Mouse (Mus musculus) spleen, postnatal 4 days (tissue): ENCODE data around the gene Jarid2.

Source experiments
- DNase-seq, 2 experiments: peaks; one replicate each; pipeline ENCODE4 v3.0.0; 2022; ENCODE audit warnings: low spot score in 2 of 2

Jarid2 gene

DNA sequence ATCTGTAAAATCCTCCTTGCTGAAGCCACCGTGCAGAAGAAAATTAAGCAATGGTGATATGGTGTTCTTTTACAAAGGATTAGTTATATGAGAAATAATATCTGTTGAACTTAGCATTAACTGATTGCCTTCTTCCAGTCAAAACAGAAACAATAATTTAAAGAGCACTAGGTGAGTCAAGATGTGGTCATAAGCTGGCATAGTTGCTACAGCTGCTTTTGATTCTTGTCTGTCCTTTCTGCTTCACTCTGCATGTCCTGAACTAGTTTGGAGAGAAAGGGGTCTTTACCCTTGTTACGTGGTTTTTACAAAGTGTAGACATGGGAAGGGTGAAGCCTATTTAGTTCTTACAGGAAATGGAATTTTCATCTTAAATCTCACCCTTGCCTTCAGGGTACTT is 51.9 kb downstream of the Jarid2 start:
- no peak for DNase-seq

DNA sequence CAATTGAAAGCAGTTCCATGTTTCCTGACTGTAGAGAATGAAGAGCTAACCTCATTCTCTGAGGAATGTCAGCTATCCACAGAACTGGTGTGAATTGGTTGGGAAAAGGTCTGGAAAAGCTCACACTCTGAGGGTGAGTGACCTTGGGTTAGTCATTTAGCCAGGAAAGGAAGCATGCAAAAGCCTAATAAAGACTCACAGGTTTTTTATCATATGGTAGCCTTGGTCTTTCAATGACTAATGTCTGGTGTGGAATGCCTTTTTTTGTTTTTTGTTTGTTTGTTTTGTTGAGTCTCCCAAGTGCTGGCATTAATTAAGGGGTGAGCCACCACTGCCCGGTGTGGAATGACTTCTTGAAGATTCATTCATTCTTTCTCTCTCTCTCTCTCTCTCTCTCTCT is 55.3 kb downstream of the Jarid2 start:
- DNase-seq, result no peak

DNA sequence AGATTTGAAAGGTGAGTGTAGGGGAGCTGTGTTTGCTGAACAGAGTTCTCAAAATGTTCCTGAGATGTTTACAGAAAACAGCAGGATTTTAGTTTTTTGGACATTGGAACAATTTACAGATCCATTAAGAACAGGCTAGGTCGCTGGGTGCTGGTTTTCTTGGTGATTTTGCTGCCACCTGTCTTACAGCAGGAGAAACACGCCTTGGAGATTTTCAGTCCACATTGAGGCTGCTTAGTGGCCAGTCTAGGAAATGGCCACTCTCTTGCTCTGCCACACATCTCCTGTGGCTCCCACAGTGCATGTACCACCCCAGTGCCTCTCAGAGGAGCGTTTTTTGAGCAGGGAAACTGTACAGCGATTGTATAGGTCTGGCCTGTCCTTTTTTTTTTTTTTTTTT is 57.0 kb downstream of the Jarid2 start:
- DNase-seq, result peak; percentile 14 to 58

DNA sequence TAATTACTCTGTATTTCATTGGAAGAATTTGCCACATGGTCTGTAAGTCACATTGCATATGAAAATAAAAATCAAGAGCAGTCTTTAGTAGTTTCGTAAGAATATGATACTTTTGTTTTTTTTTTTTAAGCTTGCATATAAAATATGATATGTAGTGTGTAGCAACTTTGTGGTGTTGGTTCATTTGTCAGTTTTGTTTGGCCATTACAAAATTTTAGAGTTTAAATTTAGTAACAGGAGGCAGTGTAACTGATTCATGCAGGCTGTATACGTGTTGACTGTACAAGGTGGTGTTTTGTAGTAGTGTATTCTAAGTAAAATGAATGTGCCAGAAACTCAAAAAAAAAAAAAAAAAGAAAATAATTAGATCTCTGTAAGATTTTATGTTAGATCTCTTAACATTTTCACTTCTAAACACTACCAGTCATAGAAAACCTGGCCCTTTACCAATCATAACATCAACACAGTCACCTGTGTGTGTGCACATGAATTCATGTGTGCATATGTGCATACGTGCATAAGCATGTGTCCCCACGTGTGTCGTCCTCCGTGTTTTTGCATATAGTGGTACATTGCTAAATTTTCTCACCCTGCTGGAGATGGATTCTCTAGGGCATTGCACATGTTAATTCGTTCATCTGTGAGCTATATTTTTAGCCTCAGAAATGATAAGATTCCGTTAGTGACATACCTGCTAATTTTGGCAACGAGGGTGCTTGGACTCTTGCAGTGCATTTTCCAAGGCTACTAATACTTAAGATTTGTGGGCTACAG is 59.3 kb downstream of the Jarid2 start:
- no peak for DNase-seq

DNA sequence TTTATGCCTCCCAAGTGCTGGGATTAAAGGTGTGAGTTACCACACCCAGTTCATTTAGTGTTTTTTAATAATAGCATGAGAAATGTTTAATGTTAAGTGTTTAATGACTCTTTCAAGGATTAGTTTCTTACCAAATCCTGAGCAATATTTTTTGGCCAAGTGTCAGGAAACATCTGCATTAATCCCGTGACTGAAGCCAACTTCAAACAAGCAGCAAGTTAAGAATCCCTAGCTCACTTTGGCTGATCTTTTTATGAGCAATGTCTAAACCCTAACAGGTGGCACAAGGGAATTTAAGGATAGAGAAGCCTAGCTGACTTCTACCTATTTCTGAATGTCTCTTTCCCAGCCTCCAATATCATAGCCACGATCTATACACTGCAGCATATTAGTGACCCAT is 60.7 kb downstream of the Jarid2 start:
- no peak for DNase-seq

DNA sequence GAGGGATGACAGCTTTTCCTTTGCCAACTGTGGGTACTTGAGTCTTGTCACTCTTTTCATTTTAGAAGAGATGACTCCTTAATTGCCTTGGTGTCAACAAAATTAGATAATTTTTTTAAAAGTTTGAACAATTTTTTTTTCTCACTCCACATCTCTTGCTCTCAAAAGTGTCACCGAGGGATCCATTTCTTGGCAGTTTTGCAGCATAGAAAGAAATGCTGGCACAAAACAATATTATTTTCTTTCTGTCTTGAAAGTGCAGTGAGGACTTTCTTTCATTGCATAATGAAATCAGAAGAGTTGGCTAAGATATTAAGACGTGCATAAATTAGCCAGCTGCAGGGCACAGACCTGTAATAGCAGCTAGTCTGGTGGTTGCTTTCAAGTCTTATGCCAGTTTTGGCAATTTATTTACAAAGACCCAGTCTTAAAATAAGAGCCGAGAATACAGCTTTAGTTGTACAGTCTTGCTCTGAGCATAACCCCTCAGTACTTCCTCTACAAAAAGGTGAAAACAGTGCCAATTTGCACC is 63.2 kb downstream of the Jarid2 start:
- no peak for DNase-seq

DNA sequence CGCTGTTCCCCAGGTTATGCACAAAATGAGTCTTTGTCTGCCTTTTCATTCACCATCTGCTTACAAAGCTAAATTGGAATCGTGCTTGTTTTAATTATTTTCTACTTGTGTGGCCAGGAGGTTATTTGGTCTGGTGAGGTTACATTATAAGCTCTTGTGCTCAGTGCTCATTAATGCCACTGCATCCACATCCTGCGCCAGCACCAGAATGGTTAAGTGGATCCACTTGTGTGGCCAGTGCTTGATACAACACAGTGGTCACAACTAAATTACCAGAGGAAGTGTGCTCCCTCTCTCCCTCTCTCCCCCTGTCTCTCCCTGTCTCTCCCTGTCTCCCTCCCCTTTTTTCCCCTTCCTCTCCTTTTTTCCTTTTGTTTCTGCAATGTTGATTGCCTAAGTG is 66.6 kb downstream of the Jarid2 start:
- no peak for DNase-seq

DNA sequence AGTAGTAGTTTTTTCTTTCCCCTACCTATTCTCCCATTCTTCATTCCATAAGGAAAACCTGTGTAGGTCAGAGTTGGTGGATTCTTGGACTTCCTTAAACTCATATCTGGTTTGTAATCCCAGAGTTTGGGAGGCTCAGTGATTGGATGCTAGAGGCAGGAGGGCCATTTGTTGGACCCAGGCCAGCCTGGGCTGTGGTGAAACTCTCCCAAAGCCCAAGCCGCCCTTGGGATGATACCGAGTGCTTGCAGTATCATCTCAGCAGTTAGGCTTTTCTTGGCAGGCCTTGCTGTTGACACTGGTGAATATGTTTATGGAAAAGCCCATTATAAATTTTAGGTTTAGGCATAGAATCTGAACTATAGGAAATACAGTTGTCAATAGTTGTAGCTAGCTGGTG is 67.5 kb downstream of the Jarid2 start:
- DNase-seq, result no peak

DNA sequence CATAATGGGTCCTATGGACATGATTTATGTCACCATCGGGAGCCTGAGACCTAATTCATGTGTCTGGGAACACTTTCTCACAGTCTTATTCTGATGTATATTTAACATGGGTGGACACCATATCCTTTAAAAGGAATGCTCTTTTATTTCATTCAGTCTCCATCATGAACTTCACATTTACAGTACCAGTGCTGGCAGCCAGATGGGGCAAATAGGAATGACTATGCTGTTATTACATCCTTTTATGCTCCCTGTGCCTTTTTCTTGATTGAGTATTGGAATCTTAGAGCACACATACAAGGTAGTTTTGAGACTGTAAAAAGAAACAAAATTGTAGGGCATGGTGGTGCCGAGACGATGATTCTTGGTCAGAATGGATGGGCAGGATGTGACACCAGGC is 69.0 kb downstream of the Jarid2 start:
- no peak for DNase-seq

DNA sequence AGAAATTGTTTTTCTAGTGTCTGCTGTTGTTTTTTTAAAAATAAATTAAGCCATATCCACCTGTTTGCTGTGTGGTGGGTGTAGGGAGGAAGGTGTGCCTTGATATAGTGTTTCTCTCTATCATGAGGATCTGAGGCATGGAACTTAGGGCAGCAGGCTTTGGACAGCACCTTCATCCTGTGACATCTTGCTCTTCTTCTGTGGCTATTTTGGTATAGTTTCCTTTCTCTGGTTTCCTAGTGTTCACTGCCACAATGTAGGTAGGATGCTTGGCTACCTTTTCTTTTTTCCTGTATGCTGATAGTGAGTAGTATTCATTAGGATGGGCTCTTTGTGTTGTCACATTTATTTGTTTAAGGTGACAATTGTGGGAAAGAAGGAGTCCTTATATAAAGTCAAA is 69.9 kb downstream of the Jarid2 start:
- DNase-seq, result no peak

DNA sequence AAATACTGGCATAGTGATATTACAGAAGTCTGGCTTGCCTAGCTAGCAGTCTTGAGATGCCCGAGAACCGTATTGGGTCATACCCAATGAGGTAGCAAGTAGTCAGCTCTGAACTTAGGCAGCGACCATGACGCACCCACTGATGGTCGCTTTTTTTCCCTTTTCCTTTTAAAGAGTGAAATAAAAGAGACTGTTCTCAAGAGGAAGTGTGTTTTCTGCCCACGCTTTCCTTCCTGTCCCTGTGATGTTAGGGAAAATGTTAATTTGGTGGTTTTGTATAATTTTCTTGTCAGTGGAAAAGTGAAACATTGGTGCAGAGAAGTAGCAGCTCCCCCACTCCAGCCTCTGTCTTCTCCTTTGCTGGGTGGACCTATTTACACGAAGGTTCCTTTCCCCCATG is 70.8 kb downstream of the Jarid2 start:
- no peak for DNase-seq

DNA sequence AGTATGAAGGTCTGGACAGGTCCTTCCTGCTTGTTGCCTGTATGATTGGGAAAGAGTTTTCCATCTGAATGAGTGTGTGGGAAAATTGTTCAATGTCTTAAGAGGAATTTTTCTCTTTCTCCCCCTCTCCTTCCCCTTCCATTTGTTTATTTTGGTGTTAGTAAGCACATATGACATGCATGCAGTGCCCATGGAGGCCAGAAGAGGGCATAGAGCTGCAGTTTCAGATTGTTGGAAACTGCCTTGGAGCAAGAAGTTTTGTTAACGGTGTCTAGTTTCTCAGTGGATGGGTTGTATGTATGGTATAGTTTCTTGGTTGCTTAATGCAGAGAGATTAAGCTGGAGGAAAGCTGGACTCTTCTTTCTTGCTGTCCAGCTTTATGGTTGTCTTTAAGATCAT is 75.6 kb downstream of the Jarid2 start:
- peak; percentile 28 to 64 for DNase-seq

DNA sequence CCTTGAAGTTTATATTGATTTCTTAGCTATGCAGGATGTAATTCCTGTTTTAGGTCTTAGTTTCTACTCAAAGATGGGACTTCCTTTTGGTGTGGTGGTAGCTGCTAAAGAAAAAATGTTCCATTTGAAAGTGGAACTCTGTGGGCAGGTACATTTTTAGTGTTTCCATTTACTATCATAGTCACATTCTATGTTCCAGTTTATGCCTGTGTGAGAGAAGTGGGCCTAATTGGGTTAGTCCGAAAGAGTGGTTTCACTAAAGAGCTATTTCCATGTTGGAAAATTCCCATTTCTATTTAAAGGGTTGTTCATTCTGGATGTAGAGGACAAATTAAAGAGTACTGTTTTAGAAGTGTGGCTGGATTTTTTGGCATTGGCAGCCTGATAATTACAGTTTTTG is 79.0 kb downstream of the Jarid2 start:
- DNase-seq, result no peak

DNA sequence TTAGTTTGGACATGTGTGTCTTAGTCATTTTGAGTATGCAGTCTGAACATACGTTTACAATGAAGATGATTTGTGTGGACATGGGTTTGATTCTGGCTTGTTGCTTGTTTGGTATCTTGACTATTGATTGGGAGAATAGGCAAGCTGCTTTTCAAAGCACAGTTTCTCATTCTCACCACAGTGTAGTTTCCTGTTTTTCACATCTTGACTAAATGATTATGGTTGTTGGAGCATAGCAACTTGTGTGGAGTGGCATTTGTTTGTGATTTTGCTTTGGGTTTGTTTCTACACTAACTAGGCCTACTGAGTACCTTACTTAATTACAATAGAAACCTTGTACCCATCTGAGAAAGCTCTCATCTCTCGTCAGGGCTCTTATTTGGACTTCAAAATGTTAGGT is 81.7 kb downstream of the Jarid2 start:
- no peak for DNase-seq

DNA sequence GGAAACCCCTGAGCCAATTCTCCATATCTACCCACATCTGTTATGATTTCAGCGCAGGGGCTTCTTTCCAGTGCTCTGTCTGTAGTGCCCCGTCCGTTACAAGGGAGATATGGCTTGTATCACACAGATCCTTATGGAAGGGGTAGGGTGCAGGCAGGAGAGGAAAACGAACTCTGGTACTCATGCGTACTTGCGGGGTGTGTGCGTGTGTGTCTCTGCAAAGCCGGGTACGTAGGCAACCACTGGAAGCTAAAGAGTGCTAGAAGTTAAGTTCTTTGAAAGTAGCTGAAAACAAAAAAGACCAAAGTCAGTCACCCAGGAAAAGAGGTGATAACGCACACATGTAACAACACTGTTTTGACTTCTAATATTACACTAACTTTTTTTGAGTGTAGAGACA is 82.3 kb downstream of the Jarid2 start:
- no peak for DNase-seq

DNA sequence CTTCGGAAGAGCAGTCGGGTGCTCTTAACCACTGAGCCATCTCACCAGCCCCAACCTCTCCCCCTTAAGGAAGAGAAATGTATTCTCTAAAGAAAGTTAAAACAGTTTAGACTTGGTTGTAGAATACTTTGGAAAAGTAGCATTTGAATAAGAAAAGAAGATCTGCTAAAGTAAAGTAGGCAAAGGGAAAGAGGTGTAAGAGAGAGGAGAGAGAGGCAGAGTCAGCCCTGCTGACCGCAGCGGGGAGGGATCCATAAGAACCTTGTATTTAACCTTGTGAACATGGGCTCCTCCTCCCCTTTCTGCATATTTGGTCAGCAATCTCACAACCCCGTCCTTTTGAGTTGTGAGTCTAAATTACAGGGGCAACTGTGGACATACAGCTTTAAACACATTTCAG is 83.1 kb downstream of the Jarid2 start:
- no peak for DNase-seq

DNA sequence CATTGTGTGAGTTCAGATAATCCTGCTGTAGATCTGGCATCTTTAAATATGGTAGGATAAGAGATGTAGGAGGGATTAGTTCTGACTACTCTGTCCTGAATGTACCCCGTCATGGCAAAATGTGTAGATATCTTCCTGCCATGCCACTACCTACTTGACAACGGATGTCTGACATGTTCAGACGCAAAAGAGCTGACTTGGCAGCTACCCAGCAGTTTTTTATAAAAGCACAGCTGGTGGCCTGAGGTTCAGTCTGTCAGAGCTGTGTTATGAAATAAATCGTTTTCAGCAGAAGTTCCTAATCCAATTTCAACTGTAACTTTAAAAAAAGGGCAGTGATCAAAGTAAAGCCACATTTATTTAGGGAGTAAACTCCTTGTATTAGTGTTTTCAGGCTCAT is 90.1 kb downstream of the Jarid2 start:
- DNase-seq, result no peak

DNA sequence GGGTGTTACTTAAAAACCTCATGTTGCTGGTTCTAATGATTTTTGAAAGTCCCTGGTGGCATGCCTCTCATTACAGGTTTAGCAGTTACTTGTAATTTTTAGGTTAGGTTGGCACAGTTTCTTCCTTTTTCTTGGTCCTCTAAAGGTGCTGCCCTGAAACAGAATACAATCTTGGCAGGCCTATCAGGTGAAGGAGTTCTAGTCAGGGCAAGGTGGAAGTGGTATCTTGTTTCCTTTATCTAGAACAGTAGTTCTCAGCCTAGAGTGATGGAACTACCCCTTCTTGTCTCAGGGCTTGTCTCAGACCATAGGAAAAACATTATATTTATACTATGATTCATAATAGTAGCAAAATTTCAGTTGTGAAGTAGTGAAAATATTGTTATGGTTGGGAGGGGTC is 93.3 kb downstream of the Jarid2 start:
- no peak for DNase-seq

DNA sequence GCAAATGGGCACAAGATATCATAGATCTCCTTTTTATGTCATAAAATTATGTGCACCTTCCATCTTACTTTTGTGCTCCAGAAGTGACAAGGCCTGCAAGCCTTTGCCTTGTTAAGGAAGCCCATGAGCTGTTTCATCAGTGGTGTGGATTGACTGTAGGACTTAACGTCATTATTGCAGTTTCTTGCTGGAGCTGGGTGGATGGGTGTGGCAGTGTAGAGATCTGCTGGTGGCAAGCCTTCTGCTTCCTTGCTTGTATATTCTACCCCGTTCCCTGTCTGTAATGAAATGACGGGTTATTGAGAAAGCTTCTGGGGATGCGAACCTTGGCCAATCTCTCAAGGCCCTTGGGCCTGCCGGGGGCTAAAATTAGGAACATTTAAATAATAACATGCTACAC is 99.6 kb downstream of the Jarid2 start:
- no peak for DNase-seq

DNA sequence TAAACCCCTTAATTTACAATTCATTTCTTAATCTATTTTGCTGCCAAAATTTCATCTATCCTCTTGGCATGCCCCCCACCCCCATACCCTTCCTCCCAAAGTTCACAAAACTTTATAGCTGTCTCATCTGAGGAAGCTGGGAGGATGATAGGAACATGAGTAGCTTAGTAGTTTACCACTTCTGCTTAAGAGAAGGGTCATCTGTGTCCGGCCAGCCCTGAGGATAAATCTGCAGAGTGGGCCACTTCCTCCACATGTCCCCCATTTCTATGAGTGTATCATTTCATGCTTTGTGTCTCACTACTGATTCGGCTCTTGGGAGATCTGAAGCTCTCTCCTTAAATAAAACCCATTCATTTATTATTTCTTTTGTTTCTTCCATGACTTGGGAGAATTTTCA is 102.8 kb downstream of the Jarid2 start:
- no peak for DNase-seq

DNA sequence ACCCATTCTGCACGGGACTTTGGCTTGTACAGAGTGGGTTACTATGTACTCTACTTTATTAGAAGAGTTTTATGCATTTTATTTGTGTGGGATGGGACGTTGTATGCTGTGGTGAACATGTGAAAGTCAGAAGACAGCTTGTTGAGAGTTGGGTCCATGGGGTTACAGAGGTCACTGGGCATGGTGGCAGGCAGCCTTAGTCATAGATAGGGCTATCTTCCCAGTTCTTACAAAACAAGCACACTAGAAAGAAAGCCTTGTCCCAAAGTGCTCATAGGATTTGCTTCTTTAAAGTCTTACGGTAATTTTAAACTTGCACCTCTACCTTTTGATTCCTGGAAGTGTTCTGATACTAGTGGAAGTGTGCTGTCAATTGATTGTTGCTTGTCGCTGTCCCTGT is 103.6 kb downstream of the Jarid2 start:
- no peak for DNase-seq

DNA sequence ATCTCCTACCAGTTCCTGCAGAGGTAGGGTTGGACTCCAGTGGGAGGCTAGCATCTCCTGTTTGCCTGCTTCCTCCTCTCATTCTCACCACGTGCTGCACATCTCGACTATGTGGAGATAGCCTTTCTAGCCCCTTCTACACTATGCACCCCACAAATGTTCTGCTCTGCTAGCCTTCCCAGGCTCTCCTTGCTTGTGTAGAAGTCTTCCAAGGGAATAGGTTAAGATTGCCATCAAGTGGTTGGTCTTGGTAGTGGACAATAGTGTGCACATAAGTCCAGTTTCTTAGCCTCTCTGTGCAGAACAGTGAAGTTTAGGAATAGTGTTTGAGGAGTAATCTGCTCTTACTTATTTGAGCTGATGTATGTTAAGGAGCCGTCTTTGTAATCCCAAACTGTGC is 104.1 kb downstream of the Jarid2 start:
- no peak for DNase-seq

DNA sequence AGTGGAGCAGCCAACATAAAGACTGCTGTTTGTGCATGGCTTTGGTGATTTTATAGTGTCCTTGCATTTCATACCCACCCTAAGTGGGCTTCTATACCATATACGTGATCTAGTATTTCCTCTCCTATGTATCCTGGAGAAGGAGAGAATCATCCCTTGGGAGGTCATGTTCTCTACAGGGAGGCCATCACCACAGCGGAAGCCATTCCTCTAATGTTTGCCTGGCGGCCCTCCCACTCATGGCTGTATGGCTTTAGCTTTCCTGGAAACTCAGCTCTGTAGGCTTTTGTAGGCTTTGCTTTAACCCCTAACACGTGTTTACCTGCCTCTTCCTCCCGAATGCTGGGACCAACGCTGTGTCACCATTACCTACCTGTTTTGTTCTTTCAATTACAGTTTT is 108.2 kb downstream of the Jarid2 start:
- DNase-seq, result no peak
